Mouse (Mus musculus): ENCODE measurements around the gene Erf.

Gene Erf

GRCm38 (mm10) chr7:25205355-25206093, 45.0 kb downstream of the Erf start:
- peak; percentile 33 for DNase-seq

GRCm38 (mm10) chr7:25203624-25204023, 46.9 kb downstream of the Erf start:
- no peak for DNase-seq

- peak; percentile 63 for DNase-seq
Observed at GRCm38 (mm10) chr7:25197384-25198018, 53.1 kb downstream of the Erf start.

GRCm38 (mm10) chr7:25196107-25196506, 54.5 kb downstream of the Erf start:
- DNase-seq, result no peak

GRCm38 (mm10) chr7:25195148-25195547, 55.4 kb downstream of the Erf start:
- DNase-seq, result no peak
